Mouse (Mus musculus): Measurements from ENCODE around the gene Nudt19.
"Not testable (repeated sequence)": the region's sequence is repeated elsewhere in the genome, so short reads cannot be mapped to it uniquely, and the experiment has no call there.

Gene Nudt19

GRCm38 (mm10) chr7:35556205-35556603 is at the start of gene Nudt19:
Nudt19 (minus strand) TSS chr7:35556304.
- DNase-seq (ENCODE audit: low spot score in 2 of 2): no peak

DNA sequence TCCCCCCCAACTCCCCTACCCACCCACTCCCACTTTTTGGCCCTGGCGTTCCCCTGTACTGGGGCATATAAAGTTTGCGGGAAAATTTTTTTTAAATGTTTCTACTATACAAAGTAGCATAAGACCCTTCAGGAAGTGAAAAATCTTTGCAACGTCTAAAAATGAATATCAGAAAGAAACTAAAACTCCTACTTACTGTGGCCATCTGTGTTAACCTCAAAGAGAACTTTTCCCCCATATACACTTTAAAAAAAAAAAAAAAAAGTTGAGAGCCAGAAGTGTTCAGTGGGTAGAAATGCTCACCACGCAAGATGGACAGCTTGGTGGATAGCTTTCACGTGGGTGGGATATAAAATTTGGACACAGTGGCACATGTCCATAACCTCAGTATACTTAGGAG is 46.7 kb upstream of the Nudt19 start:
- DNase-seq (ENCODE audit: low spot score in 2 of 2): no peak

GRCm38 (mm10) chr7:35601106-35601505 is 45.0 kb upstream of the Nudt19 start:
- no peak for DNase-seq (ENCODE audit: low spot score in 2 of 2)

DNA sequence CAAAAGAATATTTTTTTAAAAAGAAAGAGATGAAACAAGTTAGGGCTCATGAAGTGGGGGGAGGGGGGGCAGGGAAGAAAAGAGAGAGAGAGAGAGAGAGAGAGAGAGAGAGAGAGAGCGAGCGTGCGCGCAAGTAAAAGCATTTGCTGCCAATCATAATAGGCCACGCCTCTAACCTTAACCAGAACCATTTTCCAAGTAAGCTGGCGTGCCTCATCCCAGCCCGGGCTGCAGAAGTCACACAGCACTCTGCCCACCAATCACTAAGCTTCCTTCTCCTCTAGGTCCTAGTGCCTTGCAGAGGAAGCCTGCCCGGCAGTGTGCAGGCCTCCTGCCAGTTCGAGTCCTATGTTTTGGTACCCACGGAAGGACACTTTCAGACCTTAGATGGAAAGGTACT is 43.9 kb upstream of the Nudt19 start:
- DNase-seq (ENCODE audit: low spot score in 2 of 2): no peak

GRCm38 (mm10) chr7:35599492-35599891 is 43.4 kb upstream of the Nudt19 start:
- DNase-seq (ENCODE audit: low spot score in 2 of 2): peak in 1 of 2 experiments; percentile 23

GRCm38 (mm10) chr7:35594311-35594710 is 38.2 kb upstream of the Nudt19 start:
- DNase-seq (ENCODE audit: low spot score in 2 of 2): no peak

DNA sequence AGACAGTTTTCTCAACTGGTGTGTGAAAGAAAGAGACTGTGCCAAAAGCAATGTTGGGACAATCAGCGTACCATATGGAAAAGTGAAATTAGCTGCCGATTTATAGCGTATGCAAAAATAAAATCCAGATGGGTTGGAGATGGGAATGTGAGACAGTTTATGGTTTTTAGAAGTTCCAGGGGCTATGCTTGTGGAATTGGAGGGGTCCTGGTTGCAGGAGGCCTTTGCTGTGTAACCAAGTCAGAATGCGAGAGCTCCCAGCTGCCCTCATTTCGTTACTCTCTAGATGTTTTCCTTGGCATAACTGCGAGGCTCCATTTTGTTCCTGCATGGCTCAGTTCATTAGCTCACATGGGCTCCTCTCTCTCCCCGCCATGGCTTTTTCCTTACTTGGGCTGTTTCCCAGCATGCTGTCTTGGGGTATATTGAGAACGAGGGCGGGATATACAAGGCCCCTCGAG is 34.7 kb upstream of the Nudt19 start:
- peak in 1 of 2 experiments; percentile 49 for DNase-seq (ENCODE audit: low spot score in 2 of 2)

DNA sequence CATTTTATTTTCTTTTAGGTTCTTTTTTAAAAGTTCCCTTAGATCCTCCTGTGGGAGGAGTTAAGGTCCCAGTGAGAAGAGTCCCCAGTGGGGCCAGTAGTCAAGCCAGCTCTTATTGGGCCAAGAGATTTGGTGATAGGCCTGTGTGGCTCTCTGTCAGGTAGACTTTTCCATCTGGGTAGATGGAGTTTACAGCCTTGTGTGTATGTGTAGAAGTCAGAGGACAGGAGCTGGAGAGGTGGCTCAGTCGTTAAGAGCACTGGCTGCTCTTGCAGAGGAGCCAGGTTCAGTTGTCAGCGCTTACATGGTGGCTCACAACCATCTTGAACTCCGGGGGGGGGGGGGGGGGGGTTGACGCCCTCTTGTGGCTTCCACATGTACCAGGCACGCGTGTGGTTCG is 33.4 kb upstream of the Nudt19 start:
- DNase-seq (ENCODE audit: low spot score in 2 of 2): no peak

GRCm38 (mm10) chr7:35588680-35589428 is 32.8 kb upstream of the Nudt19 start:
- DNase-seq (ENCODE audit: low spot score in 2 of 2): no peak

GRCm38 (mm10) chr7:35587728-35588127 is 31.6 kb upstream of the Nudt19 start:
- DNase-seq (ENCODE audit: low spot score in 2 of 2): no peak

DNA sequence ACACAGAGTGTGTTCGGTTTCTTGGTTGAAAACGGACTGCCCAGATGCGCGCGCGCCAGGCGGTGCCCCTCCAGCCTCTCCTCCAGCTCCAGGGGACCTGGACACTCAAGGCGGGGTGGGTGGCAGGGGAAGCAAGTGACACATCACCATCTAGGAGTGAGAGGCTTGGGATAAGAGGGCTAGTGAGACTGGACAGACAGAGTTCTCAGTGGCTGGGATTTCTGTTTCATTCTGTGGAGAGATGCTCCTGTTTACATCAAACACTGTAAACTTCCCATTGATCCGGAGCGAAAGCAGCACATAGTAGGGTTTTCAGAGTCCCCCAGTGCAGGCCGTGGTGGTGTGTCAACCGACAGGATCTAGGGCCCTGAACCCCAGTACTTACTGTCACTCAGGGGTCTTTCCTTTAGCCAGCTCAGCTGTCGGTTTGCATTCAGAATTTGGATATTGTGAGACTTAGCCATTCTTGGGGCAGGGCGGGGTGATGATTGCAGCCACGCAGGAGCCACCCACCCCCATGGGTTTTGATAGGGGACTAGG is 30.9 kb upstream of the Nudt19 start:
- DNase-seq (ENCODE audit: low spot score in 2 of 2): no peak

DNA sequence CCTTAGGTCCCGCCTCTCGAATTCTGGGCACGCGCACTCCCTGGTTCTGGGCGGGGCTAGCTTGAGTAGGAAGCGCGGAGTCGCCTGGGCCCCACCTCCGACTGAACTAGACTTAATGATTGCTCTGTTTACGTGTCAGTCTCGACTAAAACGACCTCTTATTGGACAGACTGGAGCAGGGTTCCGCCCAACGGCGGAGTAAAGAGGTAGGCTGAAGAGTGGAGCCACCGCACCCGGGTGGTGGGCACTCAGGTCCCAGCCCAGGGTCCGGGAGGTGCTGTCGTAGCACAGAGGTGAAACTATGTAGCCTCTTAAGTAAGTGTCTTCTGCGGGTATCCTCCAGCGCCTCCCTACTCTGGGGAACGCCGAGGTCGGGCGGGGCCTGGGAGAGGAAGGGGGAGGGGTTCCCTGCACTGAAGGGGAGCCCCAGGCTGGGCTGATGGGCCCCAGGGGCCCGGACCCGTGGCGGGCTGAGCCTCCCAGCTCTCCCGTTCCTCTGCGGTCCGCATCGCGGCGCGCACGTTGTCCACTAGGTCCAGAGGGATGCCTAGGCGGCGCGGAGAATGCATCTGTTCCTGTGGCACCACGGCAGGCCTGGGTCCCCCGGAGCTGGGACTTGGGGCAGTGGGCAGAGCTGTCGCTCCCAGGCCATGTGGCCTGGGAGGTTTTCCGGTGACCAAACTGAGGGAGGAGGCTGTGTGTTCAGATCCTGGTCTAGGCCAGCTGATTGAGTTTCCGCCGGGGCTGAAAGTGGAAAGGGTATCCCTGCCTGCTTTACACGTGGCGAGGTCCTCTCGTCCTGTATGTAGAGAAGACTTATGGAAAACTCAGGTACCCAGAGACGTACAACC is 30.2 kb upstream of the Nudt19 start, which contains the start of gene Ankrd27:
Ankrd27 (plus strand) TSS at position 190 of the 851 bp plus-strand sequence.
- DNase-seq (ENCODE audit: low spot score in 2 of 2): peak; percentile 93 to 97

DNA sequence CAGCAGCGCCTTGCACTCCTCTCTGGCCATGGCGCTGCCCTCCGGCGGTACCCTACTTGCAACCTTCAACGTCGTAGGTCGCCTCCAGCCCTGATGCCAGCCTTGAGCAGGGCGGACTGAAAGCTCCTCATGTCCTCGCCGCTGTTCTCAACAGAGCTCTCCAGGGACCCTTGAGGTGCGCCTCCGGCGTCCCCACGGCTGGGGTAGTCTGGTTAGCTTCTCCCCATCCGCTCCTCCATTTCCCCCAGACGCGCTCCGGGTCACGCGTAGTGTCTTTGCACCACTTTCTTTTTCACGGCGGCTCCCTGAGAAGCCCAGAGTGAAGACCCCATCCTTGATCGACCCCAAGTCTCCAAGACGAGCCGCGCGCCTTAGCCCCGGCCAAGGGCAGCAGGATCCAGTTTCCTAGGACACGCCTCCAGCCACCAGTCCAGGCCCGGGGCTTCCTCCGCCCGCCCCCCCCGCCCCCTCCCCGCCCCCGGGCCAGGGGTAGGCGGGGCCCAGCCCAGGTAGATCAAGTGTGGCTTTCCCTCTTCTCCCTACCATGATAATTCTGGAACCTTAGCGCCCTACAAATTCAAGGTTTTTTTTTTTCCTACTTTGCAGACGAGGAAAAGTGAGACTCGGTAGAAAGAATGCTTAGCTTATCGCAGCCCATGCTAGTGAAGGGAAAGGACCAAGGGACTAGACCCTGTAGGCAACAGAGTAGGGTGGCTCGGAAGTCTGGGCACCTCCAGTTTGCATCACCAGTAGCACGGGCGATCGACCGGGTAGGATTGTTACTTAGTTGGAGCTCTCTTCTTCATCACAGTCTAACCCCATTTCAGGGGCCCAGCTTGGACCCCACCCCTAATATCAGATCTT is 29.3 kb upstream of the Nudt19 start, which contains the start of gene Rgs9bp:
Rgs9bp (minus strand) TSS at position 392 of the 864 bp plus-strand sequence.
- no peak for DNase-seq (ENCODE audit: low spot score in 2 of 2)

DNA sequence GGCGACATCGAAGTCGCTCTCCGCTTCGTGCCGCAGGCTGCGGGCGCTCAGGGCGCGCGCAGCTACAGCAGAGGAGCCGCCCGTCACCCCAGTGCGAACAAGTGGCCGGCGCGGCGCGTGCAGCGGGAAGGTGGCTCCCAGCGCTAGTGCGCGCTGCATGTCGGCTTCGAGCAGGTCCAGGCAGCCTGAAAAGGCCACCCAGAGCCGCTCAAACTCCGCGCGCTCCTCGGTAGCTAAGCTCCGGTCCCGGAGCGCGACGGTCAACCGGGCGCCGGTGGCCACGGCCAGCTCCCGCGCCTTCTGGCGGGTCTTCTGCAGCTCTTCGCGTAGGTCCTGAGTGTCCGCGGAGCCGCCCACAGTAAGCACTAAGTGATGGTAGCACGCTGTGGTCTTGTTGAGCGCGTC is 28.7 kb upstream of the Nudt19 start:
- DNase-seq (ENCODE audit: low spot score in 2 of 2): no peak

- no peak for DNase-seq (ENCODE audit: low spot score in 2 of 2)
These were observed 28.1 kb upstream of the Nudt19 start for GRCm38 (mm10) chr7:35584068-35584785.

DNA sequence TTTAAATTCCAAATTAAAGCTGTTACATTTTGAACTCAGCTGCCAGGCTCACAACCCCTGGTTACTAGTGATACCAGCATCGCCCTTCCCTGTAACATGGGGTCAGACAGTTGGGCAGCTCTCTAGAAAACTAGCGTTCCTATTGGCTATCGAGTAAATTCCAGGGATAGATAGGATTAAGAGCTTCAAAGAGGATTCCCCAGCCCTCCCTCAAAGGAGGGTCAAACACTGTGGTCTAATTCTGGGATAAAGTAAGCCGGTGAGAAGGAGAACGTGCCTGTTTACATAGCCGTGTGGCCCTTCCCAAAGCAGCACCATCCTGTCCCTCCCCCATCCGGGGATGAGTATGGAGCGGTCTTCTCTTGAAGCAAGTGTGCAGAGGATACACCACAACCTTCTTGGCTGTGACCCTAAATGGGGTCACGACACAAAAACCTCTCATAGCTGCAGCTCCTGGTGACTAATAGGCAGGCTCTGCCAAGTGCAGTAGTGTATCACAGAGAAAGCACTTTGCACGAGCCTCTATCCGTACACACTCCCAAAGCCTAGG is 27.4 kb upstream of the Nudt19 start:
- no peak for DNase-seq (ENCODE audit: low spot score in 2 of 2)

DNA sequence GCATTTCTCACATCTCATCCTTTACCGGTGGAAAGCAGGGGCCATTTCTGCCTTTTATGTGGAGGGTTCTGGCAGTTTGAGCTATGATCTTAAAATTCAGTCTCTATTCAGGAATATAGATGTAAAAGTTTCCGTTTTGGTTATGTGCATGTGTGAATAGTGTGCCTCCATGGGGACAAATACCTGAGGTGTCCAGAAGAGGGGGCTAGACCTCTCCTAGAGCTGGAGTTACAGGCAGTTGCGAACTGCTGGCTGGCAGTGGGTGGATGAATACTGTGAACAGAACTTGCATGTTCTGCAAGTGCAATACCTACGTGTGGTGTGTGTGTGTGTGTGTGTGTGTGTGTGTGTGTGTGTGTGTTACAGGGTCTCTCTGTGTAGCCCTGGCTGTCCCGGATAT is 26.6 kb upstream of the Nudt19 start:
- DNase-seq (ENCODE audit: low spot score in 2 of 2): no peak

DNA sequence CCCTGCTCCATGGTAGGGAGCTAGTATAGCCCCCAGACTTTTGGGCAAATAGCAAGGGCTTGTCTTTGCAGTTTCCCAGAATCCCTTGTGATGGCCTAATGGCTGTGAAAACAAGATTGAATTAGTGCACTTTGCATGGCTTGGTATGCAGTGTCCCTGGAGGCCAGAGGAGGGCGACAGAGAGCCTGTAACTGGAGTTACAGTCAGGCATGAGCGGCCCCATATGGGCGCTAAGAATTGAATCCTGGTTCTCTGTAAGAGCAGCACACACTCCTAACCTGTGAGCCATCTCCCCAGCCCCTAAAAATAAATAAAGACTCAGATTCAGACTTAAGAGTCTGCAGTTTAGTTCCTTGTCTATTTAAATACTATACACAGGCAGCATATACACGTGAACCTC is 23.7 kb upstream of the Nudt19 start:
- no peak for DNase-seq (ENCODE audit: low spot score in 2 of 2)

DNA sequence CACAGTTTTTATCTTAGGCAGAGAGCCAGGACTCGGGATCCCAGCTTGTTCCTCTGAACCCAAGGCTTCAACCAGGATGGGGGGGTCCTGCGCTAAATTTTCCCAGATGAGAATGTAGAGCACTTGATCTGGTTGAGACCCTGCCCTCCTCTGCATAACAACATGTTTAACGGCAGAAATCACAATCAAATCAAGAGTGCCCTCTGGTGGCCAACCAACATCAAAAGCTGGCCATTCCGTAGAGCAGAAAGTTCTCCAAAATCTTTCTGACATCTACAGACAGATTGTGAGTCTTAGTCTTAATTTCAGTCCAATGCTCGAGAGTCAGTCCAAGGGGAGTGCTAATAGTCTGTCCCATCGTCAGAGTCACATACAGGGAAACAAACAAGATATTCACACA is 14.8 kb upstream of the Nudt19 start:
- DNase-seq (ENCODE audit: low spot score in 2 of 2): not testable (repeated sequence)

GRCm38 (mm10) chr7:35569724-35570123 is 13.6 kb upstream of the Nudt19 start:
- not testable (repeated sequence) for DNase-seq (ENCODE audit: low spot score in 2 of 2)

Measured in frontal cortex, postnatal 36 days (tissue).